Mouse (Mus musculus) layer of hippocampus, adult 9-11 months (tissue): Measurements from ENCODE around the gene Rere.

Experiments
- DNase-seq: peaks from one replicate; pipeline ENCODE4 v3.0.0; 2022

Gene Rere

DNA sequence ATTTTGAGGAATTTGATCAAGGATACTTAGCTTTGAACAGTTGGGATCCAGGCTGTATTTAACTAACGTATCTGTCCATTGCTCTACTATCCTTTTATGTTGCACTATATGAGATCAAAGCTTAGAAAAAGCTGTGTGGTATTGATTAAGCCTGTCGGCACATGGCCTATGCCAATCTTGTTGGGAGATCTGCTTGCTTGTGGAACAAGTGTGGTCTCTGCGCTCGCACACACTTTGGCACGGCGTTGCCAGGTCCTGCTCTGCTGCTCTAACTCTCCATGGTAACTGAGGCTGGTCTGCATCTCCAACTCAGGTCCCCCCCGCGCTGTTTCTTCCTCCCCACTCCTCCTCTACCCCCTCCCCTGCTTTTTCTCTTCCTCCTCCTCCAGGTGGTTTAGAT, 112.2 kb downstream of the Rere start:
- DNase-seq: no peak

DNA sequence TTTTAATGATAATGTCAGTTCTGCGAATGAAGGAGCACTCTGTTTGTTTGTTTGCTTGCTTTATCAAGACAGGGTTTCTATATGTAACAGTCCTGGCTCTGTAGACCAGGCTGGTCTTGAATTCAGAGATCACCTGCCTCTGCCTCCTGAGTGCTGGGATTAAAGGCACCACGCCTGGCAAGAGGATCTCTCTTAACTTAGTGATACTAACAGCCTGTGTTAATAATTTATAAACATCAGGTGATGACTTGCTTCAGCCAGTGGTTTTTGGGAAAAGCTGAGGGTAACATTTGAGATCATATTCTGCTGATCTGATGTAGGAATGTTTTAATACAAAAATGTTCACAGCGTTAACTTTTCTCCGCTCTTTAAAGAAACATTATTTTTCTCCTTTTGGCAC, 112.6 kb downstream of the Rere start:
- no peak for DNase-seq

DNA sequence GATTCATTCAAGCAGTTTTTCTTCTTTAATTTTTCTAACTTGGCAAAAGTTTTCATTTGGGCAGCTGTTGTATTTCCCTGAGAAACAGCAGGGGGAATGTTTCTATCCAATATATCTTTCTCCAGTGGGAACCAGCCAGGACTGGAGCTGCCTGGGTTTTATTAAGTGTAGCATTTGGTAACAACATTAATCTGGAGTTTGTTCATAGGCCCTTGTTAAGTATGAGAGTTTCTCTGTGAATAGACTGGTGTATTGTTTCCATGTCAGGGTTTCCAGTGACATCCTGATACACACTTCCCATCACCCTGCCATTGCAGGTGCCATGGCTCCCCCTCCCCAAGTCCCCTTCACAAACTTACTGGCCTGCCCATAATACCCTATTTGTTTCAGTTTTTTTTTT, 114.9 kb downstream of the Rere start:
- no peak for DNase-seq

DNA sequence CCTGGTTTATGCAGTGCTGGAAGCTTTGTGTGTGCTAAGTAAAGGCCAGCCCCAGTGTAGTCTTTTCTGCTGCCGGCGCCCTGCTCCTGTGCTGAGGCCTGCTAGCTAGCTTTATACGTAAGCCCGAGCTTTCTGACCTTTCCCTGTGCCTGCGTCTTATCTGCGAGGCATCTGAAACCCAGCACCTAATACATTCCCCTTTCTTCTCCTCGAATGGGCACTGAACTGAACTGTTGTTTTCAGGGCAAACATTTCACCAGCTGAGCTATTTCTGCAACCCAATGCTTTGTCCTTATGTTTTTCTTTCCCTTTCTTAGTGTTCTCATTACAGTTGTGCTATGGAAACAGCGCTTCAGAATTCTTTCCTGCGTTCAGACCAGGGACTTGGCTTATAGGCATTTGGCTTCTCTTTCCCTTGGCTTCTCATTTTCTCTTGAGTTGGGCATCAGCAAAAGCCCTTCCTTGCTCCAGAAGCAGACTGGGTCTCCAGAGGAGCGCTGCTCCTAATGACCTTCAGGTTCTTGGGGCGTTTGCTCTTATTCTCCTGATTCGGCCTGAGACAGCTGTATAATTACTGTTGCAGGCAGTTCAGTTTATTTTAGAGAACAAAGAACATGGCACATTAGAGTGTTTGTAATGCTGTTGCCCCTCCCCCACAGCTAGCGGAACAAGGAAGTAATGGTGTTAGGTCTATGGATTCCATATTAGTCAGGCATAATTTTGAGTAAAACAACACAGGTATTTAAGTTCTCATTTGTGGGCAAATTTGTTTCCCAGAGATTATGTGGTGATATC, 115.6 kb downstream of the Rere start:
- no peak for DNase-seq

DNA sequence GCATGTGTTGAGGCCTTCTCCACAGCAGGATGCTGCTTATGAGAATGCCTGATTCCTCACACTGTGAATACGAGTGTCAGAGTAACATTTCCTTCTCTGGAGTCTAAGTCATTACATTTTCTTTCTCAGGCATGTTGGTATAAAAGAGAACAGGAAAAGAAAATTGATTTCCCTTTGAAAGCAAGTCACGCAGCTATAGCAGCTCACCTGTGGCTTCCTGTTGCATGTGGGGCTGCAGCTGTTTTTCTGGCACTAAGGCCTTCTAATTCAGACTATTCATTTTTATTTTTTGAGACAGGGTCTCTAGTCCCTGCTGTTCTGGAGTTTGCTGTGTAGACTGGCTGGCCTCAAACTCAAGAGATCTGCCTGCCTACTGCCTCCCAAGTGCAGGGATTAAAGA, 117.6 kb downstream of the Rere start:
- no peak for DNase-seq

DNA sequence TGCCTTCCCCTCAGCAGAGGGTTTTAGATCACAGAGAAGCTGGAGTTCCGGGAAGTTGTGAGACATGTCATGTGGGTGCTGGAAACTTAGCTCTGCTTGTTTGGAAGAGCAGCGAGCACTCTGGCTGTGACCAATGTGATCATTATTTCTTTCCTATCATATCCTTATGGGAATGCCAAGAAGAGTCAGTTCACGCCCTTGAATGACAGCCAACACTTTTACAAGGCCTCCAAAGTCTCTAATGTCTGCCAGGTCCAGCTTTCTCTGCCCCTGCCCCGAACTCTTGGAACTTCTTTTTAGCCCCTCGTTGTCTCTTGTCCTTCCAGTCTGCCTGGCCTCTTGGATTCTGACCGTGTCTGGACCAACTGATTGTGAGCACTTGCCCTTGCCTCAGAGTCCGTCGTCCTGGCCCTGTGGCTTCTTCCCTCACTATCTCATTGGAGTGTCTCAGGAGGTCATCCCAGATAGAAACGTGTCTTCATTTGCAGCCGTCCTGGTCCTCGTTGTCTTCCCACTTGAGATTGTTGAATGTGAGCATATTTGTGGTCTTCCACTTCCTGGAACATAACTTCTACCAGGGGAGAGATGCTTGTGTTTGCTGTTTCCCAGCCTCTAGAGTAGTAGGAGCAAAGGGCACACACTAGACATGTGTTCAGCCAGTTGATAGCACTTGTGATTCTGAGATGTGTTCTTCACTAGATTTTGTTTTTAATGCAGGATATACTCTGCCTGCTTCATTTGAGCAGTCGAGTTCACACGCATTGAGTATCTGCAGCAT, 120.6 kb downstream of the Rere start:
- DNase-seq: no peak

DNA sequence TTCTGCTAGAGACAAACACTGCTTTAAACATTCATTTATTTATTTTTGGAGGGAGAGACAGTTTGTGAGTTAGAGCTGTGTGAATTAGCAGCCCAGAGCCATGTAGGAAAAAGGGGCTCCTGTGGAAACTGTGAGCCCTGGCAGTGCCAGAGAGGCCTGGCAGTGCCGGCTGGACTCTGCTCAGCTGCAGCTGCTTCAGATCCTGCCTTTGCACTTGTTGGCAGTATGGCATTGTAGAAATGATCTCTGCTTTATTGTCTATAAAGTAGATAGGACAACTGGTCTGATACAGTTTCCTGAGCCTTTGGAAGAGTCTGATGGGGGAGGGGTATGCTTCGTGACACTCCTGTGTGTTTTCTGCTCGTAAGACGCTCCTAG, 121.2 kb downstream of the Rere start:
- DNase-seq: no peak

DNA sequence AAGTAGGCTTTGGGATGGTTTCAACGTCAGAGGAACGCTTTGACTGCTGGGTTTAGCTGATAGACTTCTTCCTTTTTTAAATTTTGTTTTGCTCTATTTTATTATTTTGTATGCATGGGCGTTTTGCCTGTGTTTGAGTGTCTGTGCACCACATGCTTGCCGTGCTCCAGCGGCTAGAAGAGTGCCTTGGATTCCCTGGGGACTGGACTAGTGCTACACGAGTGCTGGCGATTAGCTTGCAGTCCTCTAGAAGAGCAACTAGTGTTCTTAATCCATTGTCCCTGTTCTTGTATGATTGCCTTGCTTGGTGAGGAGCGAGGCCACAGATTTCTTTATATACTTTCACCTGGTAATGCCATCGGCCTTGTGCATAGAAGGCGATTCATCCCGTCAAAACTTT, 122.5 kb downstream of the Rere start:
- no peak for DNase-seq

DNA sequence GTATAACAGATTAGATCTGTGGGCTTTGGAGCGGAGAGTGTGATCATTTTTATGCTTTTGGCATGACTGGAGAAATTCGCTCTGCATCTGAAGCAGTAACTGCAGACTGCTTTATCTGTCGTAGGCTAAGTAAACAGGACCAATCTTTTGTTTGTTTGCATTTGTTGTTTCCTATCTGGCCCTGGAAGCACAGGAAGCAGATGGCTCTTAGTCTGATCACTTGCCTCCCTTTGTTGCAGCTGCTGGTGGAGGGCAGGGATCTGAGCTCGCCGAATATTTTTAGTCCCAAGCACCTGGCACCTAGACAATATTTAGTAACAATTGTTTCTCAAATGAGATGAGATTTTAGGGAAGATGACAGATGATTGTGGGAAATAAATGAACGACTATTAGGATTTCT, 123.1 kb downstream of the Rere start:
- peak; percentile 40 for DNase-seq

DNA sequence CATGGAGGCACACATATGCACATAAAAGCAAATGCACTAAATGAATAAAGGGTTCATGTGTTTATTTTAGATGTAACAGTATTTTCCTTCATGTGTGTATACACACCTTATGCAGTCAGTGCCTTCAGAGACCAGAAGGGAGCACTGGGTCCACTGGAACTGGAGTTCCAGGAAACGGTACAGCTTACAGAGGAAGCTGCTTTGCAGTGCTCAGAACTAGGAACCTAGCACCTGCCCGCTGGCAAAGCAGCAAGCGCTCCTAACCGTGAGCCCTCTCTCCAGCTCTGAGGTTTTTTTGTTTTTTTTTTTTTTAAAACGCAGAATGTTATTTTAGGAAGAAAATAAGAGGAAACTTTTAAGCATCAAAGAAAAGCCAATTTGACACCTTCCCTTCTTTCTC, 124.3 kb downstream of the Rere start:
- DNase-seq: no peak

DNA sequence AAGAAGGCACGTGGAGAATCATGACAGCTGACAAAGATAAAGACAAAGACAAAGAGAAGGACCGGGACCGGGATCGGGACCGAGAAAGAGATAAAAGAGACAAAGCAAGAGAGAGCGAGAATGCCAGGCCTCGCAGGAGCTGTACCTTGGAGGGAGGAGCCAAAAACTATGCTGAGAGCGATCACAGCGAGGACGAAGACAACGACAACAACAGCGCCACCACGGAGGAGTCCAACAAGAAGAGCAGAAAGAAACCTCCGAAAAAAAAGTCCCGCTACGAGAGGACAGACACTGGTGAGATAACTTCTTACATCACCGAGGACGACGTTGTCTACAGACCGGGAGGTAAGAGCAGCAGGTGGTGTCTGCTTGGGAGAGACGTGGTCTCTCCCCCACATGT, 124.9 kb downstream of the Rere start:
- DNase-seq: no peak

DNA sequence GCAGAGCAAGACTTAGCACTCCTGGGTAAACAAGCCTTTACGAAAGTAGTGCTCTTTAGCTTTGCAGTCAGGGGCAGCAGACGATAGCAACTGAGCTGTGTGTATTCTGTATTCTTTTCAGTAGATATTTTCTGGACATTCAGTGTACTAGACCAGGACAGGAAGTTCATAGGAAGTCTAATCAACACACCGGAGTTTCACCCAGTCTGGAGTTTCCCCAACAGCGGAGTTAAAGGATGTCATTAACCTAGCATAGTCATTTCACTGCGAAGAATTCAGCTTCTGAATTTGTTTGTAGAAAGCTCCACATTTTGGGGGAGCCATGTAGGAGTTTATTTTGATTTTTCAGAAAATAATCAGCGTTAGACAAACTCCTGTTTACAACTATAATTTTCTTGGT, 125.4 kb downstream of the Rere start:
- DNase-seq: no peak

DNA sequence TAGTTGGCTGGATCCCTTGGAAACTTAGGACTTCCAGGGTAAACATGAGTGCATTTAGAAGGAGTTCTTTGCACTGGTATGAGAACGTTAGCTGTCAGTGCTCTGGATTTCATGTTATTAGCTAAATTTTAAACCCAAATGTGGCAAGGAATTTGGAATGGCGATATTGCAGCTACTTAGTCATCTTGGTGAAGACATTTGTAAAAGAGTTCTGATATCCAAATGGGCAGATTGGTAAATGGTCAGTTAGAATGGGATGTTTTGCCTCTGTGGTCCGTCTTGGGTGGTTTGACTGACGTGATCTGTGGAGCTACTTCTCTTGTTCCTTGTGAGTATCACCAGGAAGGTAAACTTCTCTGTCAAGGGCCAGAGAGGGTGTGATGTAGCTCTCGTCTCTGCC, 132.8 kb downstream of the Rere start:
- no peak for DNase-seq

DNA sequence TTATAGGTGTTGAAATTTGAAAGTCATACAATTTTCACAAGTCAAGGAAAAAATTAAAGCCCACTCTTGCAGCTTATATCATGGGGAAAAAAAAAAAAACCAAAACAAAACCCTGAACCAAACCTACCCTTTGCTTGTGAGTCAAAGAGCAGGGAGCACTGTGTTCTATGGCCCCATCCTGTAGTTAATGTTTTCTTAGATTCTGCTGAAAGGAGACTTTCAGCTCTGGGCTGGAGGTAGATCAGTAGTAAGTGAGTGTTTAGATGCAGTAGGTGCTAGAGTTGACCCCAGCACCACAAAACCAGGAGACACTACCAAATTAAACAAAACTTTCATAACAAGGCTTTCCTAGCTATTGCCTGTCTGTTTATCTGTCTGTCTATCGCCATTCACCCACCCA, 133.3 kb downstream of the Rere start:
- DNase-seq: no peak

DNA sequence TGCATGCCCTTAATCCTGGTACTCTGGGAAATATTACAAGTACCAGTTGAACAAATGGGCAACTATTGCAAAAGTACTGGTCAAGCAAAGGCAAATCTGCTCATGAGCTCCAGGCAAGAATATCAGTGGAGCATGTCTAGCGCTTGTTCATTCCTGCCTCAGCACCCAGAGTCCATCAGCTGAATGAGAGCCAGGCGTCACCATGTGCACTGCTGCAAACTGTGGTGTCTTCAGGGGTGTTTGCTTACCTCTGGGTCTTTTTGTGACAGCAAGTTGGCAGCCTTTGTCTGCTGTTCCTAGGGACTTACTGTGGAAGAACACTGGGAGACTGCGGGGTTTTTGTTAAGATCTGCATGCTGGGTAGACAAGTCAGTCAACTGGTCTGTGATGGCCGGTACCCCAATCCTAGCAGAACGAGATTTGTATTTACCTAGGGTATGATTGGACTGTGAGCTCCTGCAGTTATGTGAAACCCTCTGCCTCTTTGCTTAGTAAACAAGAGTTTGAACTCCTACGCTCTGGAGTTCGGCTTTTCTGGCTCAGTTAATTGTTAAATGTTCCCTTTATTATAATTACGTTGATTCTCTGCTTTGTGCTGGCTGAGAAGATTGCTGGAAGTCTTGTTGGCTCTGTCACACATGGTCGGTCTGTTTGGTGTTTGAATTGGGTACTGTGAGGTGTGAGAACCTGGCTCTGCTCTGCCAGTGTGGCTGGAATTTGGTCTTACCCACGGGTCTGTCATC, 134.0 kb downstream of the Rere start:
- DNase-seq: no peak

DNA sequence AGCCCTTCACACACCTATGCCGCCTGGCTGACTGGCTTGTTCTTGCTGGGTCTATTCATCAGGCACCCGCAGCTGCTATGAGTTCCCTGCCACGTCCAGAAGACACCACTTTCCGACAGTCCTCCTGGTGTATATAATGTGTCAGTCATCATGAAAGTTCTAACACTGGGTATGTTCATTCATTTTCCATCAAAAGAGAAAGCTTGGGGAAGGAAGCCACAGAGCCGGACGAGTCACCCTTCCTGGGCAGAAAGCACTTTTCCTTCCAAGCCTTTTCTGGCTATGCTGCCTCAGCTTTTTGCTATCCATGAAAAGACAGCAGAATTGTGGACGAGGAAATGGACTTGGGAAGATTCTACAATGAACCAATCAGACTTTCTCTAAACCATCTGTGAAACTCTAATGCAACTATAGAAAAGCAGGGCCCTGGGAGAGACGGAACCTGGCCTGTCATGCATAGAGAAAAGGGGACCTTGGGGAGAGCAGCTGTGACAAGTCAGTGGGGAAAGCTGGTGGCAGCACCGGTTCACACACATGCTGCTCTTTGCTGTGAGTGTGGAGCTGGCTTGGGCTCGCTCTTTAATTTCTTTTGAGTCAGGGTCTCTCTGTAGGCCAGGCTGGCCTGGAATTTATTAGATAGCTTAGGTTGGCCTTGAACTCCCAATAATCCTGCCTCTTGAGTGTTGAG, 139.3 kb downstream of the Rere start:
- no peak for DNase-seq

DNA sequence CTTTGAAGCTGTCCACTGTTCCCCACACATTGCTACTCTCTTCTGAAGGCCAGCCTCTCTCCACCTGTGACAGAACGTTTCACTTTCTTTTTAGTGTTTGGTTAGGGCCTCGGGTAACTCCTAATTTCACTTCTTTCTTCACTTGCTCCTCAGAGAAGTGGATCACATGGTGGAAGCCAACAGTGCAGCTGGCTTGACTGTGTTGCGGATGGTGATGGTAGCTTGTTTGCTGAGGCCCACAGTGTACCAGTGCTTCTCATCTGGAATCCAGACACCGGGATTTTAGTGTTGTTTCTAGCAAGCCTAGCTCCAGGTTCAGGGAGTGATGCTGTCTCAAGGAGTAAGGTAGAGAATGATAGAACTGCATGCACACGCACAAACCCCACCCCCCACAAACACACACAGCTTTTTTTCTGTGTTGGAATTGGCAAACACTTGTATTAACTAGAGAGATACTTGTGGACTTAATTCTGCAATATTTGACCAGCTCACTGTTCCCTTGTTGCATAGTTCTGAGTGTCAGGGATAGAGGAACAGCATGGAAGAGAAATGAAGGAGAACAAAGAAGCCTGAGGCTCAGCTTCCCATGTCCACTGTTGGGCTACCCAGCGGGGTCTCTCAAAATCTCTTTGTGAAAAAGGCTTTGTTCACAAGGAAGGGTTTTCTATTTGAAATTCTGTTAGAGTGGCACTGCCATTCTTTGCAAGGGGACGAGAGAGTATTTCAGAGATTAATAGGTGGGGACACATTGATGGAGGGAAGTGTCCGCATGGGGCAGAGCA, 144.8 kb downstream of the Rere start:
- DNase-seq: no peak

DNA sequence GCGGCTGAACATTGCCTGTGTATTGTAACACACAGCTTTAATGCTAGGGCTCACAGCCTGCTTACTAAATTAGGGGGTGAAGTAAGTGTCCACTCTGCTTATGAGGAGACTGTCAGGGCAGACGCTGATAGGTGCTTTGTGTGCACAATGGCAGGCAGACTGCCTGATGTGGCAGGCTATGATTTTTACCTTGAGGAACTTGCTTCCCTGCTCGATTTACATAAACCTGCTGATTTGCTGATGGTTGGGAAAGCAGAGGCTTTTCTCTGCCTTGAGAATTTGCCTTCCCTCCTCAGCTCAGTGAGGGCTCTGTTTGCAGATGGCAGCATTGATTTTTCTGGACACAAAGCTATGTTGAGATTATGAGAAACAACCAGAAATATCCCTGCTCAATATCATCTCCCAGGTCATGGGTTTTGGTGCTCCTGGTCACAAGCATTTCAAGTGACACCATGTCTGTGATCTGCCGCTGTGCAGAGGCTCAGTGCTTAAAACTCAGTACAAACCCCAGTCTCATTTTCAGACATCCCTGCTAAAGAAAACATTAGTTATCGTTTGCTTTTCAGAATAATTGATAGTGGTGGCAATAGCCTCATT, 145.5 kb downstream of the Rere start:
- no peak for DNase-seq

DNA sequence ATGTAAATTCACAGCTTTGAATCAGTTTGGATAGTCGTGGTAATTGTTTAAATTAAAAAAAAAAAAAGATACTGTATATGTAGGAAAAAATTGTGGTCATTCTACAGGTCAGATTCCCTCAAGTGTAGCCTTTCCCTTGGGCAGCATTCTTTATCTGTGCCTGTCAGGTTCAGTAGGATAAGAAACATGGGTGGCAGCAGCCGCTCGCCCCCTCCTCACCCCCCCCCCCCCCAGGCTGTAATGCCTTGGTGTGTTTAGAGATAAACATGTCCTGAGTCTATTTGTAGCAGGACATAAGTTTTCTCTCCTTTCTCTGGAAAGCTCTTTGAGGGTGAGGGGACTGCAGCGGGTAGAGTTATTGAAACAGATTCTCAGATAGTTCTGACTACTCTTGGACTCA, 147.3 kb downstream of the Rere start:
- no peak for DNase-seq

DNA sequence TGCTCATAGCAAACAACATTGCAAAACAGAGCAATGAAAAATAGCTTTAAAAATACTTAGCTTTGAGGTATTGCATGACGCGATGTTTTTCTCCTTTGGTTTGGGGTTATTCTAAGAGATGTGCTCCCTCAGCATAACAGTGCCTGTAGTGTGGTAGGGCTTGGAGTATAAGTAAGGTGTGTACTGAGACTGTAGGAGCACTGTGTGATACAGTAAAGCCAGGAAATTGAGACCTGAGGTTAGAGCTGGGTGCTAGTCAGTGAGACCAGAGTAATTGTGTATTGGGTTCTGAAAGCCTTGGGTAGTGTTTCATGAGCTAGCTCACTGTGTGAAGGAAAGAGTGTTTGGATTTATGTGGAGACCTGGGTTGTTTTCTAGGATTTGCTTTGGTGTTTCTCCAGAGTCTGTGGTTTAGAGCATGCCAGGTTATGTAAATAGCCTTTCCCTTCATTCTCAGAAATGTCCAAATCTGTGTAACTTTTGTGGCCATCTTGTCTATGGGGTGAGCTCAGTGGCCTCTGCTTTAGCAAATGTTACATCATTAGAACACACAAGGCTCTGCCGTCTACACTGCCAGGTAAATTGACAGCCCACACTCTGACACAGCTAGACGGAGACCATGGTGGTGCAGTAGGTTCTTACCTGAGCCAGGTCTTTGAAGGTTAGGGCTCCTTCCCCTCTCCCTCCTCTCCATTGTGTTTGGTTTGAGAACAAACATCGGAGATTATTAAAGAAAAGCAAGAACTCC, 152.6 kb downstream of the Rere start:
- DNase-seq: no peak

DNA sequence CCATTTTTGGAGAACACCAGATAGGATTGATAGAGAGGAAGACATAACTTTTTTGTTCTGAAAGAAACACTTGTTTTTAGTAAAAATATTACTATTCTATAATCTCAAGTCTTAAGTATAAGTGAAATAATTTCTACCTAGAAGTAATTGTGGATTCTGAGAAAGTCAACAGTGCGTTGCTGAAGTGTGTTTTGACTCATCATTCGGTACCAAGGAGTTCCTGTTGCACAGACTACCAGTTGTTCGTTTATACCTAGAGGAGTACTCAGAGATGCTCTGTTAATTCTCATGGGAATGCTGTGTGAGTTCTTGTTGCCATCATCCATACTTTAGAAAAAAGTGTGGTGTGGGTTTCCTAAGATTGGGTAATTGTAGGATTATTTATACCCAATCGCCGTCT, 154.1 kb downstream of the Rere start:
- no peak for DNase-seq
